Mouse (Mus musculus) urinary bladder, adult 2 months (tissue): ENCODE measurements around the gene Lcn2. TPM values are rescaled to one million over a fixed set of nuclear protein-coding genes. Genes with fewer than 3 reads are reported as not detected.

Experiments used
- DNase-seq: peaks from one replicate; pipeline ENCODE4 v3.0.0; 2022; ENCODE audit warnings: low spot score
- polyA plus RNA-seq: library from polyadenylated mRNA; depleted of rRNA; stranded (reverse); fragments of >200 nt; gene quantifications from 2 replicates; pipeline ENCODE4 v1.2.3, GENCODE M21; 2012; rRNA removed

Lcn2 gene
- polyA plus RNA-seq, 1 experiment, result 3.2 TPM

- no peak for DNase-seq
Observed at GRCm38 (mm10) chr2:32343351-32343671, 44.7 kb downstream of the Lcn2 start.

- DNase-seq, result no peak
Observed at GRCm38 (mm10) chr2:32342539-32343350, 45.3 kb downstream of the Lcn2 start.

GRCm38 (mm10) chr2:32342039-32342438 is 46.0 kb downstream of the Lcn2 start:
- no peak for DNase-seq

GRCm38 (mm10) chr2:32341634-32341939 is 46.5 kb downstream of the Lcn2 start:
- no peak for DNase-seq

GRCm38 (mm10) chr2:32340836-32341633 is 47.0 kb downstream of the Lcn2 start:
- no peak for DNase-seq

- no peak for DNase-seq
Observed at GRCm38 (mm10) chr2:32339912-32340642, 48.0 kb downstream of the Lcn2 start.

GRCm38 (mm10) chr2:32335888-32336287 is 52.2 kb downstream of the Lcn2 start:
- DNase-seq, result no peak

Other genes starting within 250 kb of the Lcn2 start
- 34.1 and 53.6 TPM in 2 replicates for gene Prrc2b, start 237.2 kb downstream of the Lcn2 start, polyA plus RNA-seq
- gene Pomt1, start 151.7 kb downstream of the Lcn2 start, polyA plus RNA-seq, result 14.8 and 16.3 TPM in 2 replicates
- gene Uck1, start 128.1 kb downstream of the Lcn2 start, polyA plus RNA-seq, result 54.3 and 70.5 TPM in 2 replicates
- 50.8 and 55.4 TPM in 2 replicates for gene Golga2, start 100.9 kb downstream of the Lcn2 start, polyA plus RNA-seq
- gene Swi5, start 100.2 kb downstream of the Lcn2 start, polyA plus RNA-seq, result 248 TPM in 2 replicates
- gene Ciz1, start 35.9 kb downstream of the Lcn2 start, polyA plus RNA-seq, result 120 and 125 TPM in 2 replicates
- 99.6 and 113 TPM in 2 replicates for gene Dnm1, start 34.9 kb downstream of the Lcn2 start, polyA plus RNA-seq
- gene 1110008P14Rik, start 6.3 kb downstream of the Lcn2 start, polyA plus RNA-seq, result 101 and 129 TPM in 2 replicates
- 26.0 and 32.5 TPM in 2 replicates for gene Ptges2, start 7.6 kb upstream of the Lcn2 start, polyA plus RNA-seq
- 4.5 and 4.7 TPM in 2 replicates for gene Naif1, start 62.2 kb upstream of the Lcn2 start, polyA plus RNA-seq
- gene Slc25a25, start 63.2 kb upstream of the Lcn2 start, polyA plus RNA-seq, result 14.7 and 18.8 TPM in 2 replicates
- gene Fam102a, start 147.1 kb upstream of the Lcn2 start, polyA plus RNA-seq, result 17.1 and 25.9 TPM in 2 replicates
- gene Dpm2, start 182.6 kb upstream of the Lcn2 start, polyA plus RNA-seq, result 88.5 and 117 TPM in 2 replicates
- 0.08 TPM in 1 of 2 replicates, not detected in the other for gene Pip5kl1, start 186.5 kb upstream of the Lcn2 start, polyA plus RNA-seq
- 0.07 TPM in 1 of 2 replicates, not detected in the other for gene 9430097D07Rik, start 187.4 kb upstream of the Lcn2 start, polyA plus RNA-seq
- 13.3 and 16.1 TPM in 2 replicates for gene St6galnac4, start 198.8 kb upstream of the Lcn2 start, polyA plus RNA-seq
- gene St6galnac6, start 211.5 kb upstream of the Lcn2 start, polyA plus RNA-seq, result 20.8 and 33.1 TPM in 2 replicates
- 43.8 and 59.1 TPM in 2 replicates for gene Ak1, start 233.5 kb upstream of the Lcn2 start, polyA plus RNA-seq